Mouse (Mus musculus): Measurements from ENCODE around the gene Bcat1. TPM values are rescaled to one million over a fixed set of nuclear protein-coding genes. Genes with fewer than 3 reads are reported as not detected.
A peak's percentile ranks its signal among the peaks of the same experiment; 100 is the strongest.

Bcat1 gene
- total and polyA plus RNA-seq, 2 experiments from 2014 or later, result 59.7 to 94.3 TPM

DNA sequence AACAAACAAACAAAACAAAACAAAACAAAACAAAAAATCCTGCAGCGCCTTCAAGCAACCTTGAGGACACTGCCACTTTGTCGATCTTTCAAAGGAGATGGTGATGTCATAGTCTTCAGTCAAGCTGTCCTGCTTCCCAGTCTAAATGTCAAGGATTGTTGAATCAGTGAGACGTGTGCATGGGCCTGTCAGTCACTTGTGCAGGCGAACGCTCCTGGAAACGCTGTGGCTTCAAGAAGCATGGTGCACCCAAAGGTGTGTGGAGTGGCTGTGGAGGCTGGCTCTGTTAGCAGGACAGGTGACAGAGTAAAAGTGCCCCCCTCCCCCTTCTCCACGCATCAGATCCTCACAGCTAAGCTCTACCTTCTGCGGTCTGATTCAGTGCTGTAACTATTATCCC, 103.6 kb downstream of the Bcat1 start:
- Histone ChIP-seq H3K27me3 (ENCODE audit: insufficient read depth, low read length) (no peaks in the 10 kb centered on the region), H3K9me3 (ENCODE audit: low read length) (no peaks in the 10 kb centered on the region), H3K4me2 (ENCODE audit: low read depth, low read length) (no peak overlapping the region), H3K4me1 (ENCODE audit: insufficient read depth, low read length) (no peaks in the 10 kb centered on the region), H3K9ac (replicated peaks; ENCODE audit: low read length) (no peak overlapping the region), H3K27ac (no peak overlapping the region), H3K36me3 (ENCODE audit: insufficient read depth, low read length) (no peaks in the 10 kb centered on the region), H3K4me3 (ENCODE audit: low read length) (no peak overlapping the region)
- ATAC-seq, result no peak
- no peak for TF ChIP-seq CTCF (IDR thresholded peaks at IDR 0.05; ENCODE audit: low read depth)
- no peak for DNase-seq (ENCODE audit: low spot score)
- 80% methylated on average over 8 of the region's 8 CpGs for WGBS

DNA sequence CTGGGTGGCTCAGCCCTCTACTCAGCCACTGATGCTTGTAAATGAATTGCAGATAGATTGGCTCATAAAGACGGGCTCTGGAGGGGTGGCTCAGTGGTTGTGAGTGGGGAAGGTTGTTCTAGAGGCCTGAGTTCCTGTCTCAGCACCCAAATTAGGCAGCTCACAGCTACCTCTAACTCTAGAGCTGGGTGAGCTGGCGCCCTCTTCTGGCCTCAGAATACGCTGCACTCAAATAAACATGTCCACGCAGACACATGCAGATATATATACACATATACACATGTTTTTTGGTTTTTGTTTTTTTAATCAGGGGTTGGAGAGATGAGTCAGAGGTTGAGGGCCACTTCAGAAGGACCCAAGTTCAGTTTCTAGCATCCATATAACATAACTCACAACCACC, 105.1 kb downstream of the Bcat1 start:
- Histone ChIP-seq H3K36me3 (ENCODE audit: insufficient read depth, low read length) (no peaks in the 10 kb centered on the region), H3K9me3 (ENCODE audit: low read length) (no peaks in the 10 kb centered on the region), H3K9ac (replicated peaks; ENCODE audit: low read length) (no peak overlapping the region), H3K4me1 (ENCODE audit: insufficient read depth, low read length) (no peaks in the 10 kb centered on the region), H3K4me3 (ENCODE audit: low read length) (no peak overlapping the region), H3K27me3 (ENCODE audit: insufficient read depth, low read length) (no peaks in the 10 kb centered on the region), H3K27ac (no peak overlapping the region), H3K4me2 (ENCODE audit: low read depth, low read length) (no peak overlapping the region)
- TF ChIP-seq CTCF (IDR thresholded peaks at IDR 0.05; ENCODE audit: low read depth), result peak; percentile 24; the same call in 1 of the 2 replicates
- ATAC-seq (no peak), DNase-seq (ENCODE audit: low spot score) (no peak)
- WGBS, result 84% methylated on average over 4 of the region's 4 CpGs

DNA sequence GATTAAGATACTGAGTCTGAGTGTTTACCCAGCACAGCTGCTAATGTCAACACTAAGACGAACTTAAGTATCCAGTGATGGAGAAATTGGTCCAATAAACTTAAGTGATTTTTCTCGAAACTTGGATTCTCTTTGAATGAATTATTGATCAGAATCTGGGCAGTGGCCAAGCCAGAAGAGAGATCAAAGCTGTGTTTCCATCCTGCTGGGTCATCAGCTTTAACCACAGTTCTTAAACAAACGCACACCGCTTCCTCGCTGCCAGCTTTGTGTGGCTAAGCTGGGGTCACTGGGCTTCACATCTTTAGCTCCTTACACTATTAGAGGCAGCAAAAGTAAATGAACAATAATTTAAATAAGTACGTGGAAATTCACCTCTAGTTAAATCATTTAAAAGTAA, 108.4 kb downstream of the Bcat1 start:
- WGBS, result 52% methylated on average over 6 of the region's 6 CpGs

DNA sequence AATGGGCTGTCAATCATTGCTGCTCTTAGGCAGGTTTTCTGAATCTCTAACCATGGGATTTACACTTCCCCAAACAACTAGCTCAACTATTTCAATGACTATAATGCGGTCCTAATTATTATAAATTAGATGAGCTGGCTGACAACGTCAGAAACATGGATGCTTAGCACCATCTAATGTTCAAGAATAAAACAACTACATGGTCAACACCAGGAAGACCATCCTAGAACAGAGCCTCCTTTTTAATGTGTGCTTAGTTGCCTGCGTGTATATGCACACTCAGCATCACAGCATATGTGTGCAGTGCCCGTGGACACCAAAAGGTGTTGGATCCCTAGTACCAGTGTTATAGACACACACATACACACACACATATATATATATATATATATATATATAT, 111.8 kb downstream of the Bcat1 start:
- no peak overlapping the region for H3K4me2 ChIP-seq (ENCODE audit: low read depth, low read length)
- H3K4me1 ChIP-seq (ENCODE audit: insufficient read depth, low read length), result no peaks in the 10 kb centered on the region
- ATAC-seq (peak; percentile 58; the same call in 1 of the 2 replicates), DNase-seq (ENCODE audit: low spot score) (peak; percentile 74)
- no peaks in the 10 kb centered on the region for H3K27me3 ChIP-seq (ENCODE audit: insufficient read depth, low read length)
- WGBS, result 60% methylated on average over 4 of the region's 4 CpGs
- H3K9me3 ChIP-seq (ENCODE audit: low read length), result no peaks in the 10 kb centered on the region
- H3K9ac ChIP-seq (replicated peaks; ENCODE audit: low read length), result no peak overlapping the region
- no peaks in the 10 kb centered on the region for H3K36me3 ChIP-seq (ENCODE audit: insufficient read depth, low read length)
- no peak overlapping the region for H3K27ac ChIP-seq
- no peak overlapping the region for H3K4me3 ChIP-seq (ENCODE audit: low read length)
- peak; percentile 67 for TF ChIP-seq CTCF (IDR thresholded peaks at IDR 0.05; ENCODE audit: low read depth)

More for the DNA sequence above, 108.4 kb downstream of the Bcat1 start:
- DNase-seq (ENCODE audit: low spot score) (no peak), ATAC-seq (no peak)
- no peak for TF ChIP-seq CTCF (IDR thresholded peaks at IDR 0.05; ENCODE audit: low read depth)
- Histone ChIP-seq H3K27me3 (ENCODE audit: insufficient read depth, low read length) (no peaks in the 10 kb centered on the region), H3K36me3 (ENCODE audit: insufficient read depth, low read length) (no peaks in the 10 kb centered on the region), H3K4me1 (ENCODE audit: insufficient read depth, low read length) (no peaks in the 10 kb centered on the region), H3K4me3 (ENCODE audit: low read length) (no peak overlapping the region), H3K9ac (replicated peaks; ENCODE audit: low read length) (no peak overlapping the region), H3K27ac (no peak overlapping the region), H3K9me3 (ENCODE audit: low read length) (no peaks in the 10 kb centered on the region), H3K4me2 (ENCODE audit: low read depth, low read length) (no peak overlapping the region)

DNA sequence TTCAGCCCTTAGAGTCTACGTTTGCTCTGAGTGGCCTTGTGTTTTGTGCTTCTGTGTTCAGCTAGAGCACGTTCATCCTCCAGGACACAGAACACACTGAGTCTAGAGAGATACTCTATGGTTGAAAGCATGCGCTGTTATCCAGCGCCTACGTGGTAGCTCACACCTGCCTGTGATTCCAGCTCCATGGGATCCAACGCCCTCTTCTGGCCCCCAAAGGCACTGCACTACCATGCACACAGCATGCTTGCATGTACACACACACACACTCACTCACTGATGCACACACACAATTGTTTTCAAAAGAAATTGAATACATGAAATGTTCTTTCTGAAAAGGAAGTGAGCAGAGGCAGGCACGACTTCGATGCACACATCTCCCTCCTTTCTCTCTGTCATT, 112.8 kb downstream of the Bcat1 start:
- Histone ChIP-seq H3K9me3 (ENCODE audit: low read length) (no peaks in the 10 kb centered on the region), H3K27me3 (ENCODE audit: insufficient read depth, low read length) (no peaks in the 10 kb centered on the region), H3K4me1 (ENCODE audit: insufficient read depth, low read length) (no peaks in the 10 kb centered on the region), H3K4me2 (ENCODE audit: low read depth, low read length) (no peak overlapping the region), H3K9ac (replicated peaks; ENCODE audit: low read length) (no peak overlapping the region), H3K36me3 (ENCODE audit: insufficient read depth, low read length) (no peaks in the 10 kb centered on the region), H3K27ac (no peak overlapping the region), H3K4me3 (ENCODE audit: low read length) (no peak overlapping the region)
- WGBS, result 81% methylated on average over 8 of the region's 8 CpGs
- ATAC-seq, result no peak
- no peak for DNase-seq (ENCODE audit: low spot score)
- TF ChIP-seq CTCF (IDR thresholded peaks at IDR 0.05; ENCODE audit: low read depth), result peak; percentile 48

DNA sequence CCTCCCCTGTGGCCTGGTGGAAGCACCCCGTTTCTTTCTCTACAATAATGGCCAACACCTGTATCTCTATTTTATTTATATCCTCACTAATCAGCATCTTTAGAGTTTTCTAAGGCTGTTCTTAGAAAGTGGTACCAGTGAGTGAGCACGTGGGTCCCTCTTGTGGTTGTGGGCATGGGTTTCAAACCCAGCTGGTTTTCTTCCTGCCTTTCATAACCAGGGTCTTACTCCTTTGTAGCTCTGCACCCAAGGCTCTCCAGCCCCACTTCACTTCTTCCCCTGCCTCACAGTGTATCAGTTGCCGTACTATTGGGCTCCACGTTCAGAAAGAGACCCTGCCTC, 114.0 kb downstream of the Bcat1 start:
- Histone ChIP-seq H3K27ac (no peak overlapping the region), H3K4me2 (ENCODE audit: low read depth, low read length) (peak overlapping the region; percentile 47), H3K9ac (replicated peaks; ENCODE audit: low read length) (no peak overlapping the region), H3K36me3 (ENCODE audit: insufficient read depth, low read length) (no peaks in the 10 kb centered on the region), H3K4me3 (ENCODE audit: low read length) (no peak overlapping the region), H3K4me1 (ENCODE audit: insufficient read depth, low read length) (no peaks in the 10 kb centered on the region), H3K9me3 (ENCODE audit: low read length) (no peaks in the 10 kb centered on the region), H3K27me3 (ENCODE audit: insufficient read depth, low read length) (no peaks in the 10 kb centered on the region)
- 61% methylated on average over 4 of the region's 4 CpGs for WGBS
- peak; percentile 67 for DNase-seq (ENCODE audit: low spot score)
- peak; percentile 51 for TF ChIP-seq CTCF (IDR thresholded peaks at IDR 0.05; ENCODE audit: low read depth)
- ATAC-seq, result peak; percentile 38

DNA sequence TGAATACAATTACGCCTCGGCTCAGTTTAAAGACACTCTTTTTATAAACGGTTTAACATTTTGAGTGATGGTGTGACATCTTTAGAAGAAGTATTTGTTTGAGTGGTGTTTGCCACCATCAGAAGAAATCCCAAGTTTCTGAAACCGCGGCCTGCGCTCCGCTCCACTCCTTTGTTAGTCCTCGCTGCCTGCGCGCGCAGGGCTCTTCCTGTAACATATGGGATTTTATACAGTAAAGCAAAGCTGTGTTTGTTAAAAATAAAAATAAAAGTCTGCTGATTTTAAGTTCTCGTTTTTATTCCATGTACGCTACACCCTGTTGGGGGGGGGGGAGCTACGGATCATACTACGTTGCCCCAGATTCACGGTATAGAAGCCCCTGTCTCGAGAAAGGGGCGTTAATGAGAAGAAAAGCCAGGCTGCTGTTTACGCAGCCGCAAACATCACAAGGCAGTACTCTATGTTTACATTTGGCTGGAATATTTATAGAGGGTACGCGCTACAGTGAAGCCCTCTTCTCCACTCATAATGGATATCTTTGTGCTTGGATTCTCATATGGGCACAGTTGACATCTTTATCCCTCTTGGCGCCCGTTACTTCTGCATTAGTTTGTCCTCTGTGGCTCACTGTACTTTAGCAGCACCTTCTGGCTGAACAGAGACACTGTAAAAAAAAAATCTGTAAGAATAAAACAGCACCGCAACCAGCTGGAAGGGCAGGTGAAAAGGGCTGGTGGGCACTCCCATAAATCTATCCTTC, 114.6 kb downstream of the Bcat1 start:
- no peaks in the 10 kb centered on the region for H3K9me3 ChIP-seq (ENCODE audit: low read length)
- DNase-seq (ENCODE audit: low spot score) (peak; percentile 80), ATAC-seq (peak; percentile 70)
- no peak overlapping the region for H3K9ac ChIP-seq (replicated peaks; ENCODE audit: low read length)
- H3K4me2 ChIP-seq (ENCODE audit: low read depth, low read length), result peak overlapping the region; percentile 47
- WGBS, result 70% methylated on average over 25 of the region's 25 CpGs
- peak; percentile 68 for TF ChIP-seq CTCF (IDR thresholded peaks at IDR 0.05; ENCODE audit: low read depth)
- H3K4me3 ChIP-seq (ENCODE audit: low read length), result no peak overlapping the region
- H3K27me3 ChIP-seq (ENCODE audit: insufficient read depth, low read length), result no peaks in the 10 kb centered on the region
- no peaks in the 10 kb centered on the region for H3K4me1 ChIP-seq (ENCODE audit: insufficient read depth, low read length)
- no peak overlapping the region for H3K27ac ChIP-seq
- H3K36me3 ChIP-seq (ENCODE audit: insufficient read depth, low read length), result no peaks in the 10 kb centered on the region

All from hindbrain, postnatal 0 days (tissue).